Mouse (Mus musculus): Measurements from ENCODE around the gene Gnl1.
"Not testable (repeated sequence)": the region's sequence is repeated elsewhere in the genome, so short reads cannot be mapped to it uniquely, and the experiment has no call there.

Gene Gnl1

GRCm38 (mm10) chr17:35994879-35995240, 15.2 kb downstream of the Gnl1 start:
- no peak for DNase-seq

- DNase-seq = peak; percentile 97
These were observed 17.3 kb downstream of the Gnl1 start for GRCm38 (mm10) chr17:35996949-35997348.

GRCm38 (mm10) chr17:35997713-35998510, 18.3 kb downstream of the Gnl1 start:
- peak; percentile 24 for DNase-seq

- DNase-seq = no peak
These were observed 19.1 kb downstream of the Gnl1 start for GRCm38 (mm10) chr17:35998545-35999305.

GRCm38 (mm10) chr17:35999356-35999755, 19.7 kb downstream of the Gnl1 start:
- no peak for DNase-seq

- DNase-seq = no peak
These were observed 20.7 kb downstream of the Gnl1 start for GRCm38 (mm10) chr17:36000349-36000748.

GRCm38 (mm10) chr17:36001121-36001897, 21.7 kb downstream of the Gnl1 start:
- no peak for DNase-seq

GRCm38 (mm10) chr17:36001966-36002365, 22.3 kb downstream of the Gnl1 start:
- no peak for DNase-seq

GRCm38 (mm10) chr17:36003331-36003730, 23.7 kb downstream of the Gnl1 start:
- no peak for DNase-seq

GRCm38 (mm10) chr17:36004409-36004808, 24.8 kb downstream of the Gnl1 start:
- DNase-seq = not testable (repeated sequence)

- DNase-seq = no peak
These were observed 35.3 kb downstream of the Gnl1 start for GRCm38 (mm10) chr17:36014977-36015376.

- DNase-seq = no peak
These were observed 37.4 kb downstream of the Gnl1 start for GRCm38 (mm10) chr17:36017046-36017445.

GRCm38 (mm10) chr17:36018979-36019378, 39.3 kb downstream of the Gnl1 start:
- peak; percentile 65 for DNase-seq

- no peak for DNase-seq
These were observed 39.9 kb downstream of the Gnl1 start for GRCm38 (mm10) chr17:36019519-36019918.

GRCm38 (mm10) chr17:36020191-36021073, 40.8 kb downstream of the Gnl1 start, which contains the start of gene H2-T24:
Gene H2-T24 (minus strand): TSS chr17:36020560.
- peak; percentile 88 for DNase-seq

GRCm38 (mm10) chr17:36021309-36021708, 41.7 kb downstream of the Gnl1 start:
- DNase-seq = no peak

- no peak for DNase-seq
These were observed 42.4 kb downstream of the Gnl1 start for GRCm38 (mm10) chr17:36022098-36022497.

- no peak for DNase-seq
These were observed 43.3 kb downstream of the Gnl1 start for GRCm38 (mm10) chr17:36022922-36023321.

- DNase-seq = peak; percentile 43
These were observed 44.3 kb downstream of the Gnl1 start for GRCm38 (mm10) chr17:36023710-36024654.

- DNase-seq = no peak
These were observed 45.5 kb downstream of the Gnl1 start for GRCm38 (mm10) chr17:36025197-36025596.

GRCm38 (mm10) chr17:36025901-36026300, 46.2 kb downstream of the Gnl1 start:
- DNase-seq = no peak

Measured in kidney, postnatal 14 days (tissue).